Mouse (Mus musculus) lung, postnatal 25 days (tissue): ENCODE results near the gene Gm3594.
"Not testable (repeated sequence)": the region's sequence is repeated elsewhere in the genome, so short reads cannot be mapped to it uniquely, and the experiment has no call there.

Experiments used
- DNase-seq: peaks from one replicate; pipeline ENCODE4 v3.0.0; 2022; ENCODE audit warnings: low spot score

Gene Gm3594

GRCm38 (mm10) chr14:6444511-6444910, at the start of gene Gm3594:
TSS of gene Gm3594 (minus strand) at chr14:6444611.
- not testable (repeated sequence) for DNase-seq

GRCm38 (mm10) chr14:6486331-6486730, 41.9 kb upstream of the Gm3594 start:
- not testable (repeated sequence) for DNase-seq

GRCm38 (mm10) chr14:6485541-6485940, 41.1 kb upstream of the Gm3594 start:
- not testable (repeated sequence) for DNase-seq

DNA sequence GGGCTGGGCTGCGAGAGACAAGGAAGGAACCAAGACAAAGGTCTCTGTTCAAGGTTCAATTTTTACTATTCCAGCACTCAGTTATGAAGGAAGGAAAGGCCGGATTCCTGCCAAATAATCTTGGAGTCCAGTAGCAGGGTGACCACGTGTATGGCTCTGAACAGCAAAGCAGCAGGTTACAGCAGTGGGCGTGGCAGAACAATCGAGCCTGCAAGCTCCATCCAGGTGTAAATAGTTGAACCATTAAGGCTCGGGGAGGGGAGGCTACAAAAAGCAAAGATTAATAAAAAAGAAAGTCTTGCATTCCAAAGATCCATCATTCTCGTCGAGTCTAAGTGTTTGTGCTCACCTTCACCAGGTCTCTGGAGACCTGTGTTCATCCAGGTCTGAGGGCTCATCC, 37.7 kb upstream of the Gm3594 start:
- DNase-seq = not testable (repeated sequence)

GRCm38 (mm10) chr14:6471856-6472255, 27.4 kb upstream of the Gm3594 start:
- not testable (repeated sequence) for DNase-seq

DNA sequence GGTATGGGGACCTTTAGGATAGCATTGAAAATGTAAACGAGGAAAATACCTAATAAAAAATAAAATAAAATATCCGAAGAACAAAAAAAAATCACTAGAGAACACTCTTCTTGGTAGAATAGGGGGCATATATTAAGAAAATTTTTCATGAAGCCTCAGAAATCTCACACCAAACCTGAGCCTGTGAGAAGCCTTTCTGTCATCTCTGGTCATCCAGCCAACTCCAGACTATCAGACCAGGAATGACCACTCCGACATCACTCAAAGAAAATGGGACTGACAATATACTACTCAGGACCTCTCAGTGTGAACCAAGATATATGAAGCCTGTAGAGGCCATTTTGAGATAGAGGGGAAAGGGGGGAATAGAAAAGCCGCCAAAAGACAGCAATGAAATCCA, 3.6 kb downstream of the Gm3594 start:
- DNase-seq = not testable (repeated sequence)

- DNase-seq = not testable (repeated sequence)
These were observed 4.2 kb downstream of the Gm3594 start for GRCm38 (mm10) chr14:6440206-6440605.

DNA sequence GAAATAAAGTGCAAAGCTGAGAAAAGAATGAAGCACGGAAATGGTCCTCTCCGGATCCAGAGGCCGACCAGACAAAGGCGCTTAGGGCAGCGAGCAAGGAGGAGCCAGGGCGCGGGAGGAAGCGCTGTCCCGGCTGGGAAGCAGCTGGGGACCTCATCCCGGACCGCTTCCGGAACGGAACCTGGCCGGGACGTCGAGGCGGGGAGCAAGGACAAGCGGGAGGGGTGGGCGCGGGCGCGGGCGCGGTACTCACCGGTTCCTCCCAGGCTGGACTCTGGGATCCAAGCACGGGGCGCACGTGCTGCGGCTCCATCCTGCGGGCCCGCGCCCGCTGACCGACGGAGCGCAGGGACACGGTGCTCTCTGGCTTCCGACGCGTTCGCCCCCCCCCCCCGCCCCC, 17.6 kb downstream of the Gm3594 start:
- not testable (repeated sequence) for DNase-seq

GRCm38 (mm10) chr14:6426353-6426752, 18.1 kb downstream of the Gm3594 start:
- DNase-seq = not testable (repeated sequence)

GRCm38 (mm10) chr14:6412382-6412781, 32.0 kb downstream of the Gm3594 start, which contains the start of gene Gm3591:
TSS of gene Gm3591 (minus strand) at chr14:6412482.
- not testable (repeated sequence) for DNase-seq

DNA sequence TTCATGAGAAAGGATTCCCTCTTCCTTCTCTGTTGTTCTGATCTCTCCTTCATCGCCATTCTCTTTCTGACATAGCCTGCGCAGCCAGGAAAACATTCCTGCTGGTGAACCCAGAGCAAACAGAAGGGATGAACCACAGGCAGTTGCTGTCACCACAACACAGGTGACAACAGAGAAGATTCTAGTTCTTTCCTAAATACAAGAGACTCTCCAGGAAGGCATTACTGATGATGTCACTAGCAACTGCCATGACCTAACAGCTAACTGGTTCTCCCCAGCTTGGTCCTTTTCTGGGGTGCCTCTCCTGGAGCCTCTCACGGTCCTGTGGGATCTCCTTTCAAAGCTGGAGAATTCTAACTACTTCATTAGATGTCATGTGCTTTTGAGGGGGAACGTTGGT, 54.2 kb downstream of the Gm3594 start, which contains the start of gene Gm16440:
TSS of gene Gm16440 (minus strand) at position 101 of the 400 bp plus-strand sequence.
- not testable (repeated sequence) for DNase-seq
